Comparison of ENCODE assay signal across 10 mouse cellular contexts in genomic region chr10:70806786-70807385, GRCm38 (mm10).
A peak's percentile ranks its signal among the peaks of the same experiment; 100 is the strongest.
DNase-seq lines count a peak whose midpoint lies in the region; ATAC-seq and TF ChIP-seq lines count a peak whose summit lies in the region.
"Had no signal": no experiment of that assay in that cellular context is flagged by ENCODE, and none has a peak within 500 bp of the region (broad histone marks: within the 10 kb centered on the region; RNA-seq: fewer than 3 reads in every experiment).

No protein-coding gene starts in this region.

- WGBS in midbrain, postnatal 0 days = 42% methylated on average over 9 of the region's 9 CpGs
- 40% methylated on average over 9 of the region's 9 CpGs for WGBS in midbrain, embryonic 11.5 days
- 38% methylated on average over 9 of the region's 9 CpGs for WGBS in forebrain, postnatal 0 days

- 0 out of 2 replicates have a peak, but pooled peaks have one; percentile 42 for ATAC-seq in cerebellum, adult (ENCODE audit: insufficient number of reproducible peaks, low FRiP score, low TSS enrichment)
- no peak for ATAC-seq in midbrain, postnatal 0 days (ENCODE audit: low FRiP score)
- no peak for ATAC-seq in midbrain, embryonic 11.5 days (ENCODE audit: low FRiP score)
- ATAC-seq in forebrain, postnatal 0 days = peak; percentile 86
- ATAC-seq: midbrain, embryonic 15.5 days had no signal

- no peak overlapping the region for H3K27ac ChIP-seq in midbrain, postnatal 0 days (ENCODE audit: low read depth, low read length)
- no peak overlapping the region for H3K27ac ChIP-seq in midbrain, embryonic 11.5 days (ENCODE audit: low read depth, low read length)
- no peak overlapping the region for H3K27ac ChIP-seq in forebrain, postnatal 0 days (ENCODE audit: low read depth, low read length)
- H3K27ac ChIP-seq: midbrain, embryonic 15.5 days had no signal

- no peak overlapping the region for H3K4me3 ChIP-seq in midbrain, postnatal 0 days (ENCODE audit: low read depth, low read length)
- no peak overlapping the region for H3K4me3 ChIP-seq in midbrain, embryonic 11.5 days (ENCODE audit: low read depth, low read length)
- H3K4me3 ChIP-seq in forebrain, postnatal 0 days (ENCODE audit: low read depth, low read length) = no peak overlapping the region
- H3K4me3 ChIP-seq: midbrain, embryonic 15.5 days had no signal

- no peaks in the 10 kb centered on the region for H3K36me3 ChIP-seq in midbrain, postnatal 0 days (ENCODE audit: insufficient read depth, low read length)
- H3K36me3 ChIP-seq in midbrain, embryonic 11.5 days (ENCODE audit: control insufficient read depth, insufficient read depth, low read length) = no peaks in the 10 kb centered on the region
- H3K36me3 ChIP-seq in forebrain, postnatal 0 days (ENCODE audit: insufficient read depth) = no peaks in the 10 kb centered on the region
- H3K36me3 ChIP-seq: midbrain, embryonic 15.5 days had no signal

- no peak overlapping the region for H3K9ac ChIP-seq in midbrain, postnatal 0 days (replicated peaks; ENCODE audit: low read length, poor library complexity, severe bottlenecking)
- no peak overlapping the region for H3K9ac ChIP-seq in midbrain, embryonic 11.5 days (ENCODE audit: low read length)
- H3K9ac ChIP-seq in forebrain, postnatal 0 days = no peak overlapping the region
- H3K9ac ChIP-seq: midbrain, embryonic 15.5 days had no signal

- H3K27me3 ChIP-seq in midbrain, postnatal 0 days (ENCODE audit: insufficient read depth, low read length) = no peaks in the 10 kb centered on the region
- no peaks in the 10 kb centered on the region for H3K27me3 ChIP-seq in midbrain, embryonic 11.5 days (ENCODE audit: control insufficient read depth, insufficient read depth, low read length)
- no peaks in the 10 kb centered on the region for H3K27me3 ChIP-seq in forebrain, postnatal 0 days (ENCODE audit: insufficient read depth, low read length)
- H3K27me3 ChIP-seq: midbrain, embryonic 15.5 days had no signal

- no peak for TF ChIP-seq CTCF in midbrain, postnatal 0 days (IDR thresholded peaks at IDR 0.05)
- TF ChIP-seq CTCF in forebrain, postnatal 0 days (IDR thresholded peaks at IDR 0.05; ENCODE audit: low read depth) = no peak

- no peaks in the 10 kb centered on the region for H3K9me3 ChIP-seq in midbrain, postnatal 0 days (ENCODE audit: low read length)
- H3K9me3 ChIP-seq in midbrain, embryonic 11.5 days (ENCODE audit: control insufficient read depth, low read length) = no peaks in the 10 kb centered on the region
- no peaks in the 10 kb centered on the region for H3K9me3 ChIP-seq in forebrain, postnatal 0 days (ENCODE audit: low read length)
- H3K9me3 ChIP-seq: midbrain, embryonic 15.5 days had no signal

- intact Hi-C loops in left cerebral cortex, postnatal 36 days (cut with DNase I) = no loop called here

- H3K4me2 ChIP-seq in midbrain, postnatal 0 days (ENCODE audit: low read depth, low read length, poor library complexity, severe bottlenecking) = no peak overlapping the region
- no peak overlapping the region for H3K4me2 ChIP-seq in midbrain, embryonic 11.5 days
- H3K4me2 ChIP-seq in forebrain, postnatal 0 days (ENCODE audit: low read depth) = no peak overlapping the region
- H3K4me2 ChIP-seq: midbrain, embryonic 15.5 days had no signal

- DNase-seq in cerebellum, postnatal 4 days (ENCODE audit: low spot score in 2 of 2) = no peak
- peak; percentile 45 for DNase-seq in midbrain, postnatal 0 days (ENCODE audit: low spot score)
- DNase-seq in midbrain, embryonic 11.5 days (ENCODE audit: low spot score, missing footprints) = no peak
- DNase-seq in forebrain, postnatal 0 days = no peak
- peak; percentile 10 to 14 for DNase-seq in left cerebral cortex, postnatal 36 days (ENCODE audit: low spot score in 2 of 2)
- no peak for DNase-seq in kidney, postnatal 14 days
- no peak for DNase-seq in heart, adult 9 months (ENCODE audit: low spot score in 2 of 2)
- DNase-seq: kidney, adult 9 months had no signal

- no peaks in the 10 kb centered on the region for H3K4me1 ChIP-seq in midbrain, postnatal 0 days (ENCODE audit: insufficient read depth, low read length)
- no peaks in the 10 kb centered on the region for H3K4me1 ChIP-seq in midbrain, embryonic 11.5 days (ENCODE audit: control insufficient read depth, insufficient read depth, low read length)
- H3K4me1 ChIP-seq in forebrain, postnatal 0 days (ENCODE audit: insufficient read depth) = no peaks in the 10 kb centered on the region
- H3K4me1 ChIP-seq: midbrain, embryonic 15.5 days had no signal

Comparison
In these comparisons a context has a peak if more than half of its experiments do, and no peak if none do; other contexts are left out.
1. DNase-seq: peak in midbrain, postnatal 0 days (single experiment) and left cerebral cortex, postnatal 36 days (2 of 2); none in cerebellum, postnatal 4 days (0 of 2), midbrain, embryonic 11.5 days (single experiment), forebrain, postnatal 0 days (single experiment), kidney, postnatal 14 days (single experiment) and heart, adult 9 months (0 of 2).
2. ATAC-seq: peak in cerebellum, adult (single experiment) and forebrain, postnatal 0 days (single experiment); none in midbrain, postnatal 0 days (single experiment) and midbrain, embryonic 11.5 days (single experiment).